Mouse (Mus musculus) gastrocnemius, adult 18-20 months (tissue): ENCODE results near the gene Gm20831. TPM values are rescaled to one million over a fixed set of nuclear protein-coding genes. Genes with fewer than 3 reads are reported as not detected.
"Not testable (repeated sequence)": the region's sequence is repeated elsewhere in the genome, so short reads cannot be mapped to it uniquely, and the experiment has no call there.

Experiments
- DNase-seq: peaks from one replicate; pipeline ENCODE4 v3.0.0; 2021; ENCODE audit warnings: low spot score
- long read RNA-seq, 2 experiments: library from polyadenylated mRNA; stranded (forward); transcript quantifications; one replicate each; pipeline ENCODE4 v2.0.0; 2021
- total RNA-seq, 2 experiments: library from RNA; stranded (reverse); gene quantifications; 2 replicates each; pipeline ENCODE4 v1.2.3; 2021

Gm20831 gene
- total RNA-seq, result not detected
- long read RNA-seq, experiment 1, result 0 reads
- long read RNA-seq, experiment 2, result 0 reads

- DNase-seq, result not testable (repeated sequence)
Observed at GRCm38 (mm10) chrY:17874441-17874840, at the start of gene Gm20831, which contains the start of gene Gm20772. Gene Gm20831, plus strand, starts transcription at chrY:17874741. Gene Gm20772, plus strand, starts transcription at chrY:17874741.

DNA sequence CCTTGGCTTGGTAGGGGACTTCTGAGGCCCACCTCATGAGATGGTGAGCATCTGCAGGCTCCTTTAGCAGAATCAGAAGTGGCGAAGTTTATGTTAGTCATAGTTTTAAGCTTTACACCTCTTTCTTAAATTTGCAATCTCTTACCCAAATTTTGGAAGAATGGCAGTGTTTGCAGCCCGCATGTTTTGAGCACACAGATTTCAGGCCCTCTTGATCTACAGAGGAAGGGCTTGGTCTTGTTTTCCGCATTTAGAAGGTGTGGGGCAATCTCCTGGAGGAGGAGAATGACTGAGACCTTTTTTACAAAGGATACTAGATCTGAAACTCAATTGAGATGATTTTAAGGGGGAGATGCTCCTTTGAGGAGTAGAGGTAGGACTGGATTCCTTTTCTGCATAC is 28.4 kb upstream of the Gm20831 start, which contains the start of gene Gm21904:
TSS of gene Gm21904 (minus strand) at position 101 of the 400 bp plus-strand sequence.
- not testable (repeated sequence) for DNase-seq

GRCm38 (mm10) chrY:17937230-17937629 is 62.7 kb downstream of the Gm20831 start, which contains the start of gene Srsy:
Gene Srsy, minus strand, starts transcription at chrY:17937330.
- DNase-seq, result not testable (repeated sequence)

Other genes starting within 250 kb of the Gm20831 start
- not detected for gene Gm21904, start 28.5 kb upstream of the Gm20831 start, total RNA-seq
- not detected for gene Gm20772, start within 50 bp of the Gm20831 start, total RNA-seq
- gene Srsy, start 62.6 kb downstream of the Gm20831 start, total RNA-seq, result not detected
- not detected for gene Gm21764, start 187.1 kb downstream of the Gm20831 start, total RNA-seq
- not detected for gene Ssty1, start 214.4 kb downstream of the Gm20831 start, total RNA-seq